Mouse (Mus musculus) Patski (cell line): ENCODE data around the gene Kcnd3. TPM values are rescaled to one million over a fixed set of nuclear protein-coding genes. Genes with fewer than 3 reads are reported as not detected.

Experiments used
- ATAC-seq: fragments of 100-300 bp; one replicate; pipeline ENCODE4 v1.8.0; 2021
- CTCF ChIA-PET: fragments of 350-600 bp; sonication (Branson Sonifier 250); formaldehyde crosslinking; loops from one replicate; lab custom pipeline; 2022; ENCODE audit warnings: inconsistent platforms; lab: Charles Lee
- POLR2A ChIA-PET: fragments of 350-600 bp; sonication (Branson Sonifier 250); formaldehyde crosslinking; loops from one replicate; lab custom pipeline; 2022; ENCODE audit warnings: antibody characterized with exemption, inconsistent platforms; lab: Charles Lee
- DNase-seq: peaks from one replicate; pipeline ENCODE4 v3.0.0-alpha.2; 2011; ENCODE audit warnings: low read depth, low spot score
- H3K27me3 ChIP-seq: fragments of 371-371 bp; one replicate; pipeline ENCODE4 v1.5.1; 2021
- CTCF ChIP-seq: fragments of 100-300 bp; IDR thresholded peaks from one replicate; pipeline ENCODE4 v1.5.1; 2021
- in situ Hi-C: fragments of 300-500 bp; cut with MboI; formaldehyde crosslinking; loops from 3 replicates; pipeline ENCODE4 v1.11.1; 2018; ENCODE audit warnings: low pct_unique_long_range_greater_than_20kb, mixed read lengths
- polyA plus RNA-seq: library from polyadenylated mRNA; unstranded; gene quantifications from one replicate; pipeline ENCODE4 v1.2.3, GENCODE M21; 2021

Kcnd3 gene
- polyA plus RNA-seq, 1 experiment from 2014 or later, result 8.3 TPM

- peak; percentile 56 for TF ChIP-seq CTCF
- ChIA-PET CTCF (interaction anchor here (1.3 to 2.6 kb wide), 3 partner anchors 10 to 126 kb away, joined by 3 to 10 read pairs (median 3); no protein-coding TSS in a partner anchor), POLR2A (no interaction called here)
- in situ Hi-C loops, result no loop called here
- DNase-seq (no peak), ATAC-seq (peak; percentile 38)
- peaks cover 10% of the 10 kb centered on the region for H3K27me3 ChIP-seq
These were observed 190.1 kb downstream of the Kcnd3 start for GRCm38 (mm10) chr3:105642186-105642585.

DNA sequence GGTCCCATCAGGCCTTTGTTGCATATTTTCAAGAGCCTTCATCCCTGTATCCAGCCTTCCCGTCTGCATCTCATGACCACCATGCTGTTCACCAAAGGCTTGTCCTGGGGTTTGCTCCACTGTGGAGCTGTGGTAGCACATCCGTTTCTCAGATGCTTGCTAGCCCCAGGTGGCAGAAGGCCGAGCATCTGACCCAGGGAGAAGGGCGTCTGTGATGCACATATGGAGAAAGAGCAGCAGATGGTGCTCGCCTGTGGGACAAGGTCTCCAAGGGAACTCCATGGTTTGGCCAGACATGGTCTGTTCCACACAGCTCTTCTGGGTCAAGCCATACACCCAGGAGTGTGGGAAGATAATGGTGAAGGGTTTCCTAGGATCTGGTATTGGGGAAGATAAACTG is 191.4 kb downstream of the Kcnd3 start:
- TF ChIP-seq CTCF, result no peak
- no peak for ATAC-seq
- CTCF ChIA-PET, result interaction anchor here (1.3 kb wide), 1 partner anchor 12 kb away, joined by 3 read pairs; no protein-coding TSS in a partner anchor
- DNase-seq, result no peak
- POLR2A ChIA-PET, result interaction anchor here (0.9 kb wide), 1 partner anchor 11 kb away, joined by 3 read pairs; no protein-coding TSS in a partner anchor
- in situ Hi-C loops, result no loop called here
- peaks cover 7% of the 10 kb centered on the region for H3K27me3 ChIP-seq

- POLR2A ChIA-PET, result no interaction called here
- CTCF ChIA-PET, result no interaction called here
- no peak for ATAC-seq
These were observed 196.9 kb downstream of the Kcnd3 start for GRCm38 (mm10) chr3:105648889-105649567.

GRCm38 (mm10) chr3:105653544-105654380 is 201.6 kb downstream of the Kcnd3 start:
- DNase-seq (no peak), ATAC-seq (no peak)
- ChIA-PET CTCF (interaction anchor here (0.9 to 3.0 kb wide), 4 partner anchors 9 to 21 kb away, joined by 3 to 10 read pairs (median 3); no protein-coding TSS in a partner anchor), POLR2A (interaction anchor here (0.6 to 0.8 kb wide), 2 partner anchors 10 to 200 kb away, joined by 3 to 4 read pairs; no protein-coding TSS in a partner anchor)
- peaks cover 10% of the 10 kb centered on the region for H3K27me3 ChIP-seq
- no peak for TF ChIP-seq CTCF
- in situ Hi-C loops, result no loop called here

More at GRCm38 (mm10) chr3:105648889-105649567, 196.9 kb downstream of the Kcnd3 start:
- in situ Hi-C loops, result no loop called here
- DNase-seq, result no peak
- peaks cover 4% of the 10 kb centered on the region for H3K27me3 ChIP-seq
- TF ChIP-seq CTCF, result no peak

DNA sequence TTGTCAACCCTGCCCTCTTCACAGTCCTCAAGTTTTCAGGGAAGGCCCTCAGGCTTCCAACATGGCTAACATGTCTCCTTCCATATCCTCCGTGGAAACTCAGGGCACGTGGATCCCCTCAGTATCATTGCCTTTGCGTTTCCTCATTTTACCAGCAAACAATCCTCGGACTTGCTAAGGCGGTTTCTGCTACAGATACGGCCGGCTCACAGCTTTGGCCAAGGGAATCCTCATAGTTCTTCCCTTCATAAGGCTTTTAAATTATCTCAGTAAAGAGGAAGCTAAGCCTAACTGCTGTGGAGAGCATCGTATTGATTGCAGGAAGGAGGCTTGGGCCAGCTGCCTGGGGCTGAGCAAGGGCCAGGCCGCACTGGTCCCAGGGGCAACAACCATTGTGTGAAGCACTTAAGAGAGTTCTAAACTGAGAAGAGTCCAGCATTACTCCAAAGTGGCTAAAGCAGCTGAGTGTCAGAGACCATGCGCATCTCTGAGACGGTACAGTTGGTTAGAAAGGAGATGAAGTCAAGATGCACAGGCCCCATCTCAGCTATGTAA is 203.0 kb downstream of the Kcnd3 start:
- in situ Hi-C loops, result no loop called here
- DNase-seq (no peak), ATAC-seq (no peak)
- ChIA-PET POLR2A (interaction anchor here (0.8 kb wide), 1 partner anchor 11 kb away, joined by 3 read pairs; no protein-coding TSS in a partner anchor), CTCF (interaction anchor here (1.1 to 1.3 kb wide), 2 partner anchors 19 to 562 kb away, joined by 3 read pairs; no protein-coding TSS in a partner anchor)
- TF ChIP-seq CTCF, result no peak
- peaks cover 10% of the 10 kb centered on the region for H3K27me3 ChIP-seq

- ChIA-PET POLR2A (no interaction called here), CTCF (interaction anchor here (1.3 kb wide), 2 partner anchors 10 to 13 kb away, joined by 3 to 5 read pairs; no protein-coding TSS in a partner anchor)
- peaks cover 5% of the 10 kb centered on the region for H3K27me3 ChIP-seq
- DNase-seq, result no peak
- in situ Hi-C loops, result no loop called here
- no peak for ATAC-seq
- TF ChIP-seq CTCF, result no peak
These were observed 208.4 kb downstream of the Kcnd3 start for GRCm38 (mm10) chr3:105660530-105660929.

- TF ChIP-seq CTCF, result no peak
- no peaks in the 10 kb centered on the region for H3K27me3 ChIP-seq
- ChIA-PET POLR2A (no interaction called here), CTCF (interaction anchor here (0.8 to 2.3 kb wide), 3 partner anchors 9 to 63 kb away, joined by 3 to 10 read pairs (median 3); no protein-coding TSS in a partner anchor)
- ATAC-seq, result no peak
- in situ Hi-C loops, result no loop called here
- DNase-seq, result no peak
These were observed 210.9 kb downstream of the Kcnd3 start for GRCm38 (mm10) chr3:105663043-105663442.

DNA sequence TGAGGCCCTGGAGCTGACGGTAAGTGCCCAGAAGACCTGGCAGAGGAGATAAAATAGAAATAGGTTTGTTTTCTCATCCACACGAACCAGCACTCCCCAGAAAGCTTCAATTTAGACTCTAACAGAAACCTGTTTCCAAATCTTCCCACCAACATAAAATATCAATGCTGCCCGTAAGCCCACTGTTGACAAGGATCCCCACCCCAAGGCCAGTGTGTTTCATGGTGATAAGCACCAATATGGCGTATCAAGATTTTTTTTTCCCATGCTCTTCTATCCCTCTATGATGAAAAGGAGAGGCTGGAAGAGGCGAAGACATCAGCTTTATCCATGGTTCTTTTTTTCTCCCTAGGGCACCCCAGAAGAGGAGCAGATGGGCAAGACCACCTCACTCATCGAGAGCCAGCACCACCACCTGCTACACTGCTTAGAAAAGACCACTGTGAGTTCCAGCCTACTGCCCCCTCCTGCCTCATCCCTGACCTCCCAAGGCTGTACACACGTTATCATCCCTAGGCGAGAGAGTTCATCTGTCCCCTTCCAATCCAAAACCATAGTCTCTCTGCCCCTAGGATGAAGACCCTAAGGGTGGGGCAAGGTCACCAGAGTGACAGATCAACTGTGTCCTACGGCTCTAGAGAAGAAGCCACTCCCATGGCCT is 213.1 kb downstream of the Kcnd3 start:
- H3K27me3 ChIP-seq, result no peaks in the 10 kb centered on the region
- no peak for ATAC-seq
- CTCF ChIA-PET, result interaction anchor here (1.3 to 2.3 kb wide), 2 partner anchors 9 to 60 kb away, joined by 3 to 10 read pairs; no protein-coding TSS in a partner anchor
- POLR2A ChIA-PET, result no interaction called here
- DNase-seq, result no peak
- no peak for TF ChIP-seq CTCF
- in situ Hi-C loops, result no loop called here

GRCm38 (mm10) chr3:105666996-105667523 is 214.9 kb downstream of the Kcnd3 start:
- peak; percentile 48 for TF ChIP-seq CTCF
- in situ Hi-C loops, result no loop called here
- ChIA-PET CTCF (interaction anchor here (1.1 to 2.5 kb wide), 4 partner anchors 9 to 233 kb away, joined by 3 to 6 read pairs (median 4); no protein-coding TSS in a partner anchor), POLR2A (no interaction called here)
- DNase-seq (no peak), ATAC-seq (peak; percentile 23)
- no peaks in the 10 kb centered on the region for H3K27me3 ChIP-seq
